Mouse (Mus musculus): ENCODE data around the gene Arhgef3. TPM values are rescaled to one million over a fixed set of nuclear protein-coding genes. Genes with fewer than 3 reads are reported as not detected.

The Arhgef3 gene
- polyA plus RNA-seq, 1 experiment, result 17.0 TPM

- DNase-seq, result no peak
- WGBS, result 94% methylated on average over 7 of the region's 7 CpGs
- Histone ChIP-seq H3K27ac (ENCODE audit: control insufficient read depth, insufficient read depth, low read length) (no peak overlapping the region), H3K4me3 (ENCODE audit: control insufficient read depth, insufficient read depth, low read length) (no peak overlapping the region), H3K27me3 (ENCODE audit: control insufficient read depth, insufficient read depth, low read length) (no peaks in the 10 kb centered on the region; the same call in 1 of the 2 replicates), H3K36me3 (ENCODE audit: control insufficient read depth, insufficient read depth, low read length) (no peaks in the 10 kb centered on the region), H3K4me1 (replicated peaks; ENCODE audit: control insufficient read depth, insufficient read depth, low read length) (no peaks in the 10 kb centered on the region)
- TF ChIP-seq CTCF (IDR thresholded peaks at IDR 0.05; ENCODE audit: borderline replicate concordance, control insufficient read depth, extremely low read depth, insufficient read depth, low read length, poor library complexity) (no peak), POLR2A (IDR thresholded peaks at IDR 0.05; ENCODE audit: control insufficient read depth, extremely low read depth, insufficient read depth, low read length, poor library complexity) (no peak)
Measured at GRCm38 (mm10) chr14:27179771-27180170, 65.1 kb downstream of the Arhgef3 start.

- Histone ChIP-seq H3K4me1 (replicated peaks; ENCODE audit: control insufficient read depth, insufficient read depth, low read length) (no peaks in the 10 kb centered on the region), H3K36me3 (ENCODE audit: control insufficient read depth, insufficient read depth, low read length) (no peaks in the 10 kb centered on the region), H3K27ac (ENCODE audit: control insufficient read depth, insufficient read depth, low read length) (no peak overlapping the region), H3K4me3 (ENCODE audit: control insufficient read depth, insufficient read depth, low read length) (no peak overlapping the region), H3K27me3 (ENCODE audit: control insufficient read depth, insufficient read depth, low read length) (no peaks in the 10 kb centered on the region; the same call in 1 of the 2 replicates)
- WGBS, result 91% methylated on average over 11 of the region's 11 CpGs
- no peak for DNase-seq
- TF ChIP-seq CTCF (IDR thresholded peaks at IDR 0.05; ENCODE audit: borderline replicate concordance, control insufficient read depth, extremely low read depth, insufficient read depth, low read length, poor library complexity) (no peak), POLR2A (IDR thresholded peaks at IDR 0.05; ENCODE audit: control insufficient read depth, extremely low read depth, insufficient read depth, low read length, poor library complexity) (no peak)
Measured at GRCm38 (mm10) chr14:27182059-27182458, 67.4 kb downstream of the Arhgef3 start.

- Histone ChIP-seq H3K27ac (ENCODE audit: control insufficient read depth, insufficient read depth, low read length) (no peak overlapping the region), H3K4me1 (replicated peaks; ENCODE audit: control insufficient read depth, insufficient read depth, low read length) (no peaks in the 10 kb centered on the region), H3K4me3 (ENCODE audit: control insufficient read depth, insufficient read depth, low read length) (no peak overlapping the region), H3K36me3 (ENCODE audit: control insufficient read depth, insufficient read depth, low read length) (no peaks in the 10 kb centered on the region), H3K27me3 (ENCODE audit: control insufficient read depth, insufficient read depth, low read length) (no peaks in the 10 kb centered on the region; the same call in 1 of the 2 replicates)
- 65% methylated on average over 11 of the region's 11 CpGs for WGBS
- no peak for DNase-seq
- TF ChIP-seq CTCF (IDR thresholded peaks at IDR 0.05; ENCODE audit: borderline replicate concordance, control insufficient read depth, extremely low read depth, insufficient read depth, low read length, poor library complexity) (no peak), POLR2A (IDR thresholded peaks at IDR 0.05; ENCODE audit: control insufficient read depth, extremely low read depth, insufficient read depth, low read length, poor library complexity) (no peak)
Measured at GRCm38 (mm10) chr14:27182646-27183438, 68.1 kb downstream of the Arhgef3 start.

- H3K27me3 ChIP-seq (ENCODE audit: control insufficient read depth, insufficient read depth, low read length), result no peaks in the 10 kb centered on the region; the same call in 1 of the 2 replicates
- no peaks in the 10 kb centered on the region for H3K36me3 ChIP-seq (ENCODE audit: control insufficient read depth, insufficient read depth, low read length)
- H3K4me3 ChIP-seq (ENCODE audit: control insufficient read depth, insufficient read depth, low read length), result no peak overlapping the region
- no peaks in the 10 kb centered on the region; the same call in 1 of the 2 replicates for H3K4me1 ChIP-seq (replicated peaks; ENCODE audit: control insufficient read depth, insufficient read depth, low read length)
- 65% methylated on average over 16 of the region's 16 CpGs for WGBS
- DNase-seq, result peak; percentile 72
- H3K27ac ChIP-seq (ENCODE audit: control insufficient read depth, insufficient read depth, low read length), result no peak overlapping the region
- no peak for TF ChIP-seq POLR2A (IDR thresholded peaks at IDR 0.05; ENCODE audit: control insufficient read depth, extremely low read depth, insufficient read depth, low read length, poor library complexity)
- no peak for TF ChIP-seq CTCF (IDR thresholded peaks at IDR 0.05; ENCODE audit: borderline replicate concordance, control insufficient read depth, extremely low read depth, insufficient read depth, low read length, poor library complexity)
Measured at GRCm38 (mm10) chr14:27183501-27184230, 69.0 kb downstream of the Arhgef3 start.

GRCm38 (mm10) chr14:27185902-27186301 is 71.2 kb downstream of the Arhgef3 start:
- TF ChIP-seq CTCF (IDR thresholded peaks at IDR 0.05; ENCODE audit: borderline replicate concordance, control insufficient read depth, extremely low read depth, insufficient read depth, low read length, poor library complexity) (no peak), POLR2A (IDR thresholded peaks at IDR 0.05; ENCODE audit: control insufficient read depth, extremely low read depth, insufficient read depth, low read length, poor library complexity) (no peak)
- H3K27me3 ChIP-seq (ENCODE audit: control insufficient read depth, insufficient read depth, low read length), result no peaks in the 10 kb centered on the region; the same call in 1 of the 2 replicates
- no peaks in the 10 kb centered on the region; the same call in 1 of the 2 replicates for H3K4me1 ChIP-seq (replicated peaks; ENCODE audit: control insufficient read depth, insufficient read depth, low read length)
- no peaks in the 10 kb centered on the region for H3K36me3 ChIP-seq (ENCODE audit: control insufficient read depth, insufficient read depth, low read length)
- no peak overlapping the region for H3K4me3 ChIP-seq (ENCODE audit: control insufficient read depth, insufficient read depth, low read length)
- 76% methylated on average over 5 of the region's 5 CpGs for WGBS
- H3K27ac ChIP-seq (ENCODE audit: control insufficient read depth, insufficient read depth, low read length), result no peak overlapping the region
- DNase-seq, result no peak

GRCm38 (mm10) chr14:27186596-27186995 is 71.9 kb downstream of the Arhgef3 start:
- Histone ChIP-seq H3K4me3 (ENCODE audit: control insufficient read depth, insufficient read depth, low read length) (no peak overlapping the region), H3K36me3 (ENCODE audit: control insufficient read depth, insufficient read depth, low read length) (no peaks in the 10 kb centered on the region), H3K4me1 (replicated peaks; ENCODE audit: control insufficient read depth, insufficient read depth, low read length) (no peaks in the 10 kb centered on the region; the same call in 1 of the 2 replicates), H3K27me3 (ENCODE audit: control insufficient read depth, insufficient read depth, low read length) (no peaks in the 10 kb centered on the region; the same call in 1 of the 2 replicates), H3K27ac (ENCODE audit: control insufficient read depth, insufficient read depth, low read length) (no peak overlapping the region)
- DNase-seq, result no peak
- WGBS, result 91% methylated on average over 4 of the region's 4 CpGs
- TF ChIP-seq POLR2A (IDR thresholded peaks at IDR 0.05; ENCODE audit: control insufficient read depth, extremely low read depth, insufficient read depth, low read length, poor library complexity), result no peak
- TF ChIP-seq CTCF (IDR thresholded peaks at IDR 0.05; ENCODE audit: borderline replicate concordance, control insufficient read depth, extremely low read depth, insufficient read depth, low read length, poor library complexity), result no peak

All from thymus, adult 2 months (tissue).